In the genomic region with DNA sequence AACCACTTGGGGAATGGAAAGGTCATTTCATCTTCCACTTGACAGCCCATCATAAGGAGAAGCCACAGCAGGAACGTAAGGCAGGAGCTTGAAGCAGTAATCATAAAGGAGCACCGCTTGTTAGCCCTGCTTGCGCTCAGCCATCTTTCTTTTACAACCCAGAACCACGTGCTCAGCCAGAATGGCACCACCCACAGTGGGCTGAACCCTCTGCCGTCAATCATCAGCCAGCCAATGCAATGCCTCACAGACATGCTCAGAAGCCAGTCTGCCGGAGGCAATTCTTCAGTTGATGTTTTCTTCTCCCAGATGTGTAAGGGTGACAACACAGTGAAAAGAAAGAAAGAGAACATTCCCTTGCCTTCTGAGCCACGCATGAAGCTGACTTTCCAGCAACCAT, we compare ENCODE assay signal across 12 mouse cellular contexts. TPM values are rescaled to one million over a fixed set of nuclear protein-coding genes. Genes with fewer than 3 reads are reported as not detected.
DNase-seq lines count a peak whose midpoint lies in the region; ATAC-seq and TF ChIP-seq lines count a peak whose summit lies in the region.
"Had no signal": no experiment of that assay in that cellular context is flagged by ENCODE, and none has a peak within 500 bp of the region (broad histone marks: within the 10 kb centered on the region; RNA-seq: fewer than 3 reads in every experiment).

No protein-coding gene starts in this region.

- H3K4me3 ChIP-seq in heart, adult 2 months = no peak overlapping the region
- H3K4me3 ChIP-seq in lung, adult 2 months (replicated peaks; ENCODE audit: extremely low read depth, low read depth, low read length) = peak overlapping the region; percentile 27
- no peak overlapping the region for H3K4me3 ChIP-seq in lung, embryonic 16.5 days (ENCODE audit: low read length)
- no peak overlapping the region for H3K4me3 ChIP-seq in stomach, postnatal 0 days (ENCODE audit: low read depth, low read length)
- H3K4me3 ChIP-seq: embryonic facial prominence, embryonic 15.5 days had no signal

- H3K4me1 ChIP-seq in heart, adult 2 months (ENCODE audit: control insufficient read depth, insufficient read depth, low read length) = peaks cover 7% of the 10 kb centered on the region
- peaks cover 6% of the 10 kb centered on the region for H3K4me1 ChIP-seq in lung, adult 2 months (ENCODE audit: control insufficient read depth, insufficient read depth, low read length)
- peaks cover 16% of the 10 kb centered on the region for H3K4me1 ChIP-seq in lung, embryonic 16.5 days (replicated peaks; ENCODE audit: control insufficient read depth, insufficient read depth, low read length)
- H3K4me1 ChIP-seq in stomach, postnatal 0 days (replicated peaks; ENCODE audit: control insufficient read depth, insufficient read depth) = no peaks in the 10 kb centered on the region

- H3K9ac ChIP-seq in heart, adult 2 months (ENCODE audit: low read depth, low read length) = no peak overlapping the region
- H3K9ac ChIP-seq in lung, embryonic 16.5 days (ENCODE audit: low read length) = no peak overlapping the region
- H3K9ac ChIP-seq in stomach, postnatal 0 days (ENCODE audit: low read length) = no peak overlapping the region
- H3K9ac ChIP-seq: embryonic facial prominence, embryonic 15.5 days had no signal

- WGBS in heart, adult 2 months = 77% methylated on average over 7 of the region's 7 CpGs
- WGBS in lung, adult 2 months = 61% methylated on average over 7 of the region's 7 CpGs
- 75% methylated on average over 7 of the region's 7 CpGs for WGBS in lung, embryonic 16.5 days
- 82% methylated on average over 7 of the region's 7 CpGs for WGBS in stomach, postnatal 0 days

- H3K79me2 ChIP-seq in heart, adult 2 months (replicated peaks; ENCODE audit: control insufficient read depth, insufficient read depth, low read length) = no peaks in the 10 kb centered on the region

- ATAC-seq in lung, embryonic 16.5 days (ENCODE audit: low read depth) = peak; percentile 39; the same call in 1 of the 2 replicates
- ATAC-seq in stomach, postnatal 0 days (ENCODE audit: low FRiP score, low TSS enrichment) = no peak

- no peak for DNase-seq in heart, adult 2 months
- no peak for DNase-seq in heart, postnatal 10 days
- DNase-seq in lung, adult 2 months = no peak
- no peak for DNase-seq in lung, postnatal 14 days
- no peak for DNase-seq in stomach, postnatal 0 days (ENCODE audit: low spot score)
- no peak for DNase-seq in embryo, embryonic 10 days (ENCODE audit: low spot score)
- no peak for DNase-seq in right cerebral cortex, postnatal 10 days (ENCODE audit: low spot score in 2 of 2)
- DNase-seq: cerebellum, adult 9-10 months; gastrocnemius, adult 2 months had no signal

- no peak for TF ChIP-seq EP300 in heart, adult 2 months (IDR thresholded peaks at IDR 0.05; ENCODE audit: insufficient read depth, low read depth, low read length)
- TF ChIP-seq EP300 in stomach, postnatal 0 days (optimal IDR thresholded peaks at IDR 0.05) = no peak

- peak overlapping the region; percentile 68 for H3K27ac ChIP-seq in heart, adult 2 months
- peak overlapping the region; percentile 66 for H3K27ac ChIP-seq in lung, embryonic 16.5 days (ENCODE audit: low read length)
- H3K27ac ChIP-seq in stomach, postnatal 0 days (replicated peaks) = peak overlapping the region; percentile 30; the same call in 1 of the 2 replicates

- H3K36me3 ChIP-seq in heart, adult 2 months (ENCODE audit: control insufficient read depth, insufficient read depth, low read length) = no peaks in the 10 kb centered on the region
- H3K36me3 ChIP-seq in lung, embryonic 16.5 days (ENCODE audit: control insufficient read depth, insufficient read depth, low read length) = no peaks in the 10 kb centered on the region
- H3K36me3 ChIP-seq in stomach, postnatal 0 days (ENCODE audit: control insufficient read depth, insufficient read depth, low read length) = no peaks in the 10 kb centered on the region
- H3K36me3 ChIP-seq: embryonic facial prominence, embryonic 15.5 days had no signal

- H3K4me2 ChIP-seq in lung, embryonic 16.5 days (ENCODE audit: low read depth, low read length) = no peak overlapping the region; the same call in 1 of the 2 replicates
- no peak overlapping the region for H3K4me2 ChIP-seq in stomach, postnatal 0 days (replicated peaks; ENCODE audit: low read depth)

- intact Hi-C loops in heart, adult 2 months (cut with DNase I) = no loop called here
- intact Hi-C loops in heart, postnatal 10 days (cut with DNase I) = no loop called here

- no peak for TF ChIP-seq POLR2A in heart, adult 2 months (IDR thresholded peaks at IDR 0.05; ENCODE audit: insufficient read depth, low read depth, low read length)
- TF ChIP-seq POLR2A in lung, adult 2 months (IDR thresholded peaks at IDR 0.05; ENCODE audit: borderline replicate concordance, extremely low read depth, low read depth, low read length) = no peak

- no peak for TF ChIP-seq CTCF in heart, adult 2 months (IDR thresholded peaks at IDR 0.05)
- TF ChIP-seq CTCF in lung, adult 2 months (IDR thresholded peaks at IDR 0.05; ENCODE audit: insufficient read depth, low read length) = no peak
- TF ChIP-seq CTCF in stomach, postnatal 0 days (IDR thresholded peaks at IDR 0.05; ENCODE audit: low read depth) = no peak

- no peaks in the 10 kb centered on the region for H3K9me3 ChIP-seq in lung, embryonic 16.5 days (ENCODE audit: control insufficient read depth, low read length)
- H3K9me3 ChIP-seq in stomach, postnatal 0 days (ENCODE audit: control insufficient read depth, low read length) = no peaks in the 10 kb centered on the region
- H3K9me3 ChIP-seq: embryonic facial prominence, embryonic 15.5 days had no signal

- no peaks in the 10 kb centered on the region for H3K27me3 ChIP-seq in heart, adult 2 months (ENCODE audit: control insufficient read depth, insufficient read depth, low read length)
- H3K27me3 ChIP-seq in lung, embryonic 16.5 days (ENCODE audit: control insufficient read depth, insufficient read depth, low read depth, low read length) = no peaks in the 10 kb centered on the region
- H3K27me3 ChIP-seq in stomach, postnatal 0 days (ENCODE audit: control insufficient read depth, insufficient read depth, low read length) = no peaks in the 10 kb centered on the region
- H3K27me3 ChIP-seq: CH12.LX; embryonic facial prominence, embryonic 15.5 days had no signal

RNA-seq across cellular contexts. Expression of gene Nostrin, which starts 7.3 kb away (rescaled TPM):
- 1 to 10 TPM; 5.9 to 6.7 TPM for total RNA-seq in heart, adult 2 months (2021)
- 1.4 and 3.1 TPM in 2 replicates for polyA plus RNA-seq in heart, adult 2 months (2012; rRNA removed)
- total RNA-seq in heart, postnatal 10 days (2021) = 10 to 100 TPM; 12.4 to 13.6 TPM
- polyA plus RNA-seq in lung, adult 2 months (2012; rRNA removed) = 11.0 and 24.1 TPM in 2 replicates
- 19.3 and 19.5 TPM in 2 replicates for polyA plus RNA-seq in lung, embryonic 16.5 days (2015; fragmentation: Nextera tagmentation; extraction: Ambion mirVana)
- polyA plus RNA-seq in stomach, postnatal 0 days (2015; fragmentation: Nextera tagmentation; extraction: Ambion mirVana) = 18.7 and 22.3 TPM in 2 replicates
